Mouse (Mus musculus) C2C12 (cell line): ENCODE measurements around the gene Pnma1. TPM values are rescaled to one million over a fixed set of nuclear protein-coding genes. Genes with fewer than 3 reads are reported as not detected.

Source experiments
- H3K27me3 ChIP-seq: one replicate; pipeline ENCODE4 v1.6.1; 2011; ENCODE audit not compliant: control insufficient read depth, insufficient read depth, insufficient read length
- H3K36me3 ChIP-seq: one replicate; pipeline ENCODE4 v1.6.1; 2011; ENCODE audit not compliant: control insufficient read depth, insufficient read depth
- H3K4me3 ChIP-seq: one replicate; pipeline ENCODE4 v1.5.1; 2011; ENCODE audit warnings: mild to moderate bottlenecking, control low read depth; ENCODE audit not compliant: poor library complexity, insufficient read depth, severe bottlenecking
- H3K79me2 ChIP-seq: one replicate; pipeline ENCODE4 v1.6.1; 2011; ENCODE audit not compliant: control insufficient read depth, insufficient read depth
- H3K79me3 ChIP-seq: one replicate; pipeline ENCODE4 v1.6.1; 2011; ENCODE audit warnings: low read depth, control low read depth
- H3ac ChIP-seq: one replicate; pipeline ENCODE3; 2011; ENCODE audit warnings: low read depth; ENCODE audit not compliant: control insufficient read depth, insufficient read length
- CEBPB ChIP-seq: IDR thresholded peaks from one replicate; pipeline ENCODE4 v1.6.1; 2011; ENCODE audit warnings: low read depth, mild to moderate bottlenecking, control low read depth, moderate library complexity
- CTCF ChIP-seq: IDR thresholded peaks from one replicate; pipeline ENCODE4 v1.5.1; 2011; ENCODE audit not compliant: control insufficient read depth, insufficient read depth, insufficient read length
- FOSL1 ChIP-seq: IDR thresholded peaks from one replicate; pipeline ENCODE4 v1.8.0; 2011; ENCODE audit warnings: mild to moderate bottlenecking, low read length; ENCODE audit not compliant: poor library complexity, insufficient read depth, severe bottlenecking
- MAX ChIP-seq: IDR thresholded peaks from one replicate; pipeline ENCODE4 v1.6.1; 2011; ENCODE audit warnings: mild to moderate bottlenecking, control low read depth
- MYOD1 ChIP-seq: IDR thresholded peaks from one replicate; pipeline ENCODE4 v1.6.1; 2011; ENCODE audit warnings: low read depth; ENCODE audit not compliant: control insufficient read depth, insufficient read length
- MYOG ChIP-seq: IDR thresholded peaks from one replicate; pipeline ENCODE4 v1.6.1; 2011; ENCODE audit not compliant: control insufficient read depth, insufficient read length; ENCODE audit errors: extremely low read depth
- USF1 ChIP-seq: IDR thresholded peaks from one replicate; pipeline ENCODE4 v1.6.1; 2011; ENCODE audit warnings: low read depth, mild to moderate bottlenecking, control low read depth, moderate library complexity
- polyA plus RNA-seq: library from polyadenylated mRNA; unstranded; fragments of >200 nt; fragmentation: generic; extraction: Trizol; gene quantifications from one replicate; pipeline ENCODE4 v1.2.1, GENCODE M21; 2012; ENCODE audit warnings: missing spikeins

Gene Pnma1
- polyA plus RNA-seq, 1 experiment, result 0.46 TPM

DNA sequence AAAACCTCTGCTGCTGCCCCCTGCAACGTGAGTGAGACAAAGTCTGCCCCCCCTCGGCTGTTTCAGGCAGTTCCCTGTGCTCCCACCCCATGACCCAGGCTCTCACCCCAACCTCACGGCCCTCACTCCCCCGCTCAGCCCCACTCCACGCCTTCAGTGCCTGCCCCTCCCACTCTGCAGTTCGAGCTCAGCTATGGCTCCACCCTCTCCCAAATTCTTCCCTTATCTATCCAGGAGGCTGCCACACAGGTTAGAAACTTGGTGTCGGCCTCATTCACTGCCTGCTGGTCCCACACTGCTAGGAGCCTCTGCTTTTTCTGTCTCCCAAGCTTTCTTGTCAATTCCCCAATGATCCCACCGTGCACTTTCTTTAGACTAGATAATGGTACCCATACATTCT, 12.8 kb upstream of the Pnma1 start:
- Histone ChIP-seq H3K79me3 (peaks cover 19% of the 10 kb centered on the region), H3K36me3 (peaks cover 63% of the 10 kb centered on the region), H3ac (no peak overlapping the region), H3K79me2 (peaks cover 18% of the 10 kb centered on the region), H3K4me3 (no peak overlapping the region), H3K27me3 (no peaks in the 10 kb centered on the region)
- no peak for TF ChIP-seq MYOD1
- TF ChIP-seq FOSL1, result no peak
- TF ChIP-seq MAX, result no peak
- no peak for TF ChIP-seq CEBPB
- no peak for TF ChIP-seq MYOG
- TF ChIP-seq USF1, result no peak
- no peak for TF ChIP-seq CTCF

DNA sequence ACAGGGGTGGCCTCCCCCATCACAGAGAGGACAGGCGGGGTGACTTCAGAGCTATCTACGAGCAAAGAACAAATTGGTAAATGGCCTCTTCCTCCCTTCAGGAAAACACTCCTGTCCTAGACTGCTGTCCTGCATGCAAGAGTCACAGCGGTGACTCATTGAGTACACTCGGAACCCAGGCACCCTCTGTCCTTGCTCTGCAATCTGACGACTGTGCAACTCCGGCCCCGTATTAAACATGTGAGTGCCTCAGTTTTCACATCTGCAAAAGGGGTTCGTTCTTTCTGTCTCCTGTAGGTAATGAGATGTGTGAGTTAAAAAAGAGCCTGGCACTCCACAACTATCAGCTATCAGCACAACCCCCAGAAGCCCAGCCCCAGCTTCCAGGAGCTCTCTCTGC, 12.2 kb upstream of the Pnma1 start:
- Histone ChIP-seq H3K79me3 (peaks cover 15% of the 10 kb centered on the region), H3K4me3 (no peak overlapping the region), H3K27me3 (no peaks in the 10 kb centered on the region), H3K79me2 (peaks cover 11% of the 10 kb centered on the region), H3K36me3 (peaks cover 68% of the 10 kb centered on the region), H3ac (no peak overlapping the region)
- TF ChIP-seq CEBPB (no peak), MYOD1 (no peak), USF1 (no peak), MYOG (no peak)

DNA sequence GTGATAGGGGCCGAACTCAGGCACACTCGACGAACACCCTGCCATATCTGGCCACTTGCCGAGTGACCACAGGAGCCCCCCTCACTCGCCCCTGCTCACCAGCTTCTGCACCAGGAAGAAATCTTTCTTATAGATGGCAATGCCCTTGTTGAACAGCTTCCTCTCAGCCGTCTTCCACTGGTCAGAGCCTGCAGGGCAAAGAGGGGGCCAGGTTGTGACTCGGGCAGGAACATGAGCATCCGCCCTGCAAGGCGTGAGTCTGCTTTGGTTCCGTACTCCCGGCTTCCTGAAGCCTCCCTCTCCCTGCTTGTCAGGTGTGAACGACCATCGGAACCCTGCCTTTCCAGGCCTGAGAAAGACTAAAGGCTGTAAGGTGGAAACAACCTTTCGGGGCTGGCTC, 9.9 kb upstream of the Pnma1 start:
- no peak for TF ChIP-seq CEBPB
- no peak for TF ChIP-seq FOSL1
- no peak for TF ChIP-seq USF1
- TF ChIP-seq MYOD1, result no peak
- no peak for TF ChIP-seq CTCF
- TF ChIP-seq MYOG, result no peak
- no peak for TF ChIP-seq MAX
- H3ac ChIP-seq, result no peak overlapping the region
- no peak overlapping the region for H3K4me3 ChIP-seq
- H3K27me3 ChIP-seq, result no peaks in the 10 kb centered on the region
- no peaks in the 10 kb centered on the region for H3K79me2 ChIP-seq
- H3K79me3 ChIP-seq, result peaks cover 3% of the 10 kb centered on the region
- H3K36me3 ChIP-seq, result peaks cover 73% of the 10 kb centered on the region

DNA sequence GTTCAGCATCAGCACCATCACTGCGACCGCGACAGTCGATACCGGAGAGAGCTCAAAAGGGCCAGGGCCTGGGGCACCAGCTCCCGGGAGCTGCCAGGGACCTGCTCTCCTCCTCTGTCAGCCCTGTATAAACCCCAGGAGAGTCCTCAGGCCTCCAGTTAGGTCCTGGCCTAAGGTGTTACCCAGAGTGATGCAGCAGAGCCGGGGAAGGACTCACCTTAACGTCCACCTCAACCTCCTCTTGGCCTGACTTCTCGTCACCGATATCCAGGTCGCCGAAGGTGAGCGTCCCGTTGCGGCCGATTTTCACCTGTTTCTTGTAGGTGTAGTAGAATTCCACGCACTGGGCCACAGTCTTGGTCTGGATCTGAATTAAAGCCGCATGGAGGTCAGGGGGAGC, 7.9 kb upstream of the Pnma1 start:
- H3K79me2 ChIP-seq, result no peaks in the 10 kb centered on the region
- H3K36me3 ChIP-seq, result peaks cover 76% of the 10 kb centered on the region
- H3ac ChIP-seq, result no peak overlapping the region
- H3K27me3 ChIP-seq, result no peaks in the 10 kb centered on the region
- H3K4me3 ChIP-seq, result no peak overlapping the region
- H3K79me3 ChIP-seq, result peaks cover 3% of the 10 kb centered on the region
- TF ChIP-seq USF1 (no peak), CEBPB (no peak), FOSL1 (no peak), CTCF (no peak)

DNA sequence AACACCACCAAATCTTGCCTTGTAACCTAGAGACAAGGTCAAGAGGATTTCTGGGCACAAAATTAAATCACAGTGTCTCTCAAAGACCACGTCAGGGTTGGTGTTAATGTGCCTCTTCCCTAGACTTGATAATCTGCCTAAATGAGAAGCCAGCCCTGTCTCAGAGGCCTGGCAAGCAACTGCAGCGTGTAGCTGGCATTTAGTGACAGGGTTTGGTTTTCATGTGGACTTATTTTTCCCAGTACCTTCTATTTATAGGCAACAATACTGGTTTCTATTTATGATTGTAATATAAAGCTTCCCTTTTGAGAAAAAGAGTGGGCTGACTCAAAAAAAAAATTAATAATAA, 7.2 kb upstream of the Pnma1 start:
- Histone ChIP-seq H3K36me3 (peaks cover 75% of the 10 kb centered on the region), H3K4me3 (no peak overlapping the region), H3ac (no peak overlapping the region), H3K79me2 (no peaks in the 10 kb centered on the region), H3K79me3 (peaks cover 1% of the 10 kb centered on the region), H3K27me3 (no peaks in the 10 kb centered on the region)
- no peak for TF ChIP-seq MYOG
- TF ChIP-seq CEBPB, result no peak
- TF ChIP-seq USF1, result no peak
- TF ChIP-seq CTCF, result no peak
- TF ChIP-seq MAX, result no peak
- TF ChIP-seq MYOD1, result no peak
- TF ChIP-seq FOSL1, result no peak

DNA sequence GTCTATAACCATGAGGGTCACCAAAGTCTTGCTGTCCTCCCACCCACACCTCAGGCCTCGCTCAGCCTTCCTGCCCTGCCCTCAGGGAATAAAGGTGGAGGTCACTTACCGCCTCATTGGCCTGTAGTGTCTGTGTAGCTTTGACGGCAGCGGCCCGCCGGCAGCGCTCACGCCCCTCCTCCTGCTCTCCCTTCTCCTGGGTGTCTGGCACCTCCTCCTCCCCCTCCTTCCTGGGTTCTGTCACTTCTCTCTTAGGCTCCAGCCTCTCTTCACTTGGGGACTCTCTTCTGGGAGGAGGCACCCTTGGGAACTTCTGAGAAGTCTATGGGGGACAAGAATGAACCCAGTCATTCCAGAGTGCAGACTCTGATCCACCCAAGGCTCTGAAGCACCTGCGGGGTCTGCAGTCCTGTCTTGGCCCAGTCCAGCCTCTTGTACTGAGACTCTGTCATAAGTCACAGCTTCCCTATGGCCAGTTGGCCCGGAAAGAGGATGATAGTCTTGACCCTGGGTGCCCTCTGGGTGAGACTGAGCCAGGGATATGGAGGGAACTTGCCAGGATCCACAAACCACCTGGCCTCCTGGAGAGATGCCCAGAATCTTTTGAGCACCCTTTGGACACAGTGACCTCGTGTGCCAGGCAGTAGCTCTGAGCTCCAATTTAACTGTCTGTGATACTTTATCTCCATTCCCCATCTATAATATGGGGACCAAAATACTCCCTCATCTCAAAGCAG, 6.7 kb upstream of the Pnma1 start:
- no peak for TF ChIP-seq FOSL1
- H3K36me3 ChIP-seq, result peaks cover 74% of the 10 kb centered on the region
- H3ac ChIP-seq, result no peak overlapping the region
- no peaks in the 10 kb centered on the region for H3K79me2 ChIP-seq
- H3K27me3 ChIP-seq, result no peaks in the 10 kb centered on the region
- no peaks in the 10 kb centered on the region for H3K79me3 ChIP-seq
- H3K4me3 ChIP-seq, result no peak overlapping the region
